Mouse (Mus musculus): ENCODE measurements around the gene Il12a. TPM values are rescaled to one million over a fixed set of nuclear protein-coding genes. Genes with fewer than 3 reads are reported as not detected.
"Not testable (repeated sequence)": the region's sequence is repeated elsewhere in the genome, so short reads cannot be mapped to it uniquely, and the experiment has no call there.

Il12a gene
- polyA plus RNA-seq, 1 experiment from 2014 or later: not detected

DNA sequence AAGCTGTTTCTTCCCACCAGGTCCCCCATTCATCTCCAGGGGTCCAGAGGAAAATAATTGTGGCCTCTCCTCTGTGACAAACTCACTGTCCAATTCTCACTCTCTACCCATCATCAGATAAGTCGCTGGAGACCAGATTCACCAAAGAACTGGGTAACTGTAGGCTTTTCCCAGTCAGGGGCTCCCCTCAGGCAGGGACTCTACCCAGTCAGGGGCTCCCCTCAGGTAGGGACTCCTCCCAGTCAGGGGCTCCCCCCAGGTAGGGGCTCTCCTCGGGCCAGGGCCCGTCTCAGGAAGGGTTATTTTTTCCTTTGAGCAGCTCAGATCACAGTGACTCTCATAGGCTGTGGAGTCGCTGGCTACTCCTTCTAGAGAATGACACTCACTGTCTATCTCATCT is 9.6 kb downstream of the Il12a start:
- H3K4me3 ChIP-seq (ENCODE audit: low read depth, low read length): no peak overlapping the region
- WGBS: 80% methylated on average over 4 of the region's 4 CpGs

GRCm38 (mm10) chr3:68706307-68706706 is 15.9 kb downstream of the Il12a start:
- Histone ChIP-seq H3K27me3 (ENCODE audit: control insufficient read depth, insufficient read depth, low read length) (no peaks in the 10 kb centered on the region), H3K4me2 (ENCODE audit: low read depth, low read length) (no peak overlapping the region), H3K4me1 (ENCODE audit: control insufficient read depth, insufficient read depth, low read length) (no peaks in the 10 kb centered on the region), H3K27ac (replicated peaks; ENCODE audit: low read depth, low read length) (no peak overlapping the region), H3K4me3 (ENCODE audit: low read depth, low read length) (no peak overlapping the region), H3K36me3 (replicated peaks; ENCODE audit: control insufficient read depth, insufficient read depth, low read depth, low read length) (no peaks in the 10 kb centered on the region), H3K9me3 (replicated peaks; ENCODE audit: control insufficient read depth, low read length) (no peaks in the 10 kb centered on the region), H3K9ac (replicated peaks; ENCODE audit: low read length) (no peak overlapping the region)
- DNase-seq (ENCODE audit: low spot score): no peak
- ATAC-seq (replicated peaks; ENCODE audit: insufficient number of reproducible peaks, low FRiP score, low TSS enrichment, low read depth): no peak
- WGBS: 82% methylated on average over 10 of the region's 10 CpGs

More for the DNA sequence above, 9.6 kb downstream of the Il12a start:
- H3K27ac ChIP-seq (replicated peaks; ENCODE audit: low read depth, low read length): no peak overlapping the region
- no peaks in the 10 kb centered on the region for H3K4me1 ChIP-seq (ENCODE audit: control insufficient read depth, insufficient read depth, low read length)
- no peaks in the 10 kb centered on the region for H3K9me3 ChIP-seq (replicated peaks; ENCODE audit: control insufficient read depth, low read length)
- H3K27me3 ChIP-seq (ENCODE audit: control insufficient read depth, insufficient read depth, low read length): no peaks in the 10 kb centered on the region
- no peak overlapping the region for H3K9ac ChIP-seq (replicated peaks; ENCODE audit: low read length)
- H3K36me3 ChIP-seq (replicated peaks; ENCODE audit: control insufficient read depth, insufficient read depth, low read depth, low read length): no peaks in the 10 kb centered on the region
- no peak for DNase-seq (ENCODE audit: low spot score)
- H3K4me2 ChIP-seq (ENCODE audit: low read depth, low read length): no peak overlapping the region
- no peak for ATAC-seq (replicated peaks; ENCODE audit: insufficient number of reproducible peaks, low FRiP score, low TSS enrichment, low read depth)

GRCm38 (mm10) chr3:68708230-68708629 is 17.8 kb downstream of the Il12a start:
- 48% methylated on average over 8 of the region's 8 CpGs for WGBS
- DNase-seq (ENCODE audit: low spot score): peak; percentile 79
- Histone ChIP-seq H3K4me1 (ENCODE audit: control insufficient read depth, insufficient read depth, low read length) (no peaks in the 10 kb centered on the region), H3K36me3 (replicated peaks; ENCODE audit: control insufficient read depth, insufficient read depth, low read depth, low read length) (no peaks in the 10 kb centered on the region), H3K9me3 (replicated peaks; ENCODE audit: control insufficient read depth, low read length) (no peaks in the 10 kb centered on the region), H3K9ac (replicated peaks; ENCODE audit: low read length) (no peak overlapping the region), H3K4me3 (ENCODE audit: low read depth, low read length) (no peak overlapping the region), H3K4me2 (ENCODE audit: low read depth, low read length) (no peak overlapping the region), H3K27me3 (ENCODE audit: control insufficient read depth, insufficient read depth, low read length) (no peaks in the 10 kb centered on the region), H3K27ac (replicated peaks; ENCODE audit: low read depth, low read length) (no peak overlapping the region)
- no peak for ATAC-seq (replicated peaks; ENCODE audit: insufficient number of reproducible peaks, low FRiP score, low TSS enrichment, low read depth)

GRCm38 (mm10) chr3:68709198-68709797 is 18.9 kb downstream of the Il12a start:
- no peak; the same call in 1 of the 2 replicates for ATAC-seq (replicated peaks; ENCODE audit: insufficient number of reproducible peaks, low FRiP score, low TSS enrichment, low read depth)
- Histone ChIP-seq H3K4me2 (ENCODE audit: low read depth, low read length) (no peak overlapping the region), H3K36me3 (replicated peaks; ENCODE audit: control insufficient read depth, insufficient read depth, low read depth, low read length) (no peaks in the 10 kb centered on the region), H3K9me3 (replicated peaks; ENCODE audit: control insufficient read depth, low read length) (no peaks in the 10 kb centered on the region), H3K27ac (replicated peaks; ENCODE audit: low read depth, low read length) (no peak overlapping the region), H3K9ac (replicated peaks; ENCODE audit: low read length) (no peak overlapping the region), H3K4me1 (ENCODE audit: control insufficient read depth, insufficient read depth, low read length) (no peaks in the 10 kb centered on the region), H3K27me3 (ENCODE audit: control insufficient read depth, insufficient read depth, low read length) (no peaks in the 10 kb centered on the region), H3K4me3 (ENCODE audit: low read depth, low read length) (no peak overlapping the region)
- WGBS: 59% methylated on average over 9 of the region's 9 CpGs
- DNase-seq (ENCODE audit: low spot score): peak; percentile 65

- H3K27me3 ChIP-seq (ENCODE audit: control insufficient read depth, insufficient read depth, low read length): no peaks in the 10 kb centered on the region
- no peaks in the 10 kb centered on the region for H3K4me1 ChIP-seq (ENCODE audit: control insufficient read depth, insufficient read depth, low read length)
- no peak overlapping the region for H3K4me3 ChIP-seq (ENCODE audit: low read depth, low read length)
- H3K9me3 ChIP-seq (replicated peaks; ENCODE audit: control insufficient read depth, low read length): no peaks in the 10 kb centered on the region
- 80% methylated on average over 1 of the region's 1 CpGs for WGBS
- no peak overlapping the region for H3K9ac ChIP-seq (replicated peaks; ENCODE audit: low read length)
- H3K4me2 ChIP-seq (ENCODE audit: low read depth, low read length): no peak overlapping the region
- no peak for ATAC-seq (replicated peaks; ENCODE audit: insufficient number of reproducible peaks, low FRiP score, low TSS enrichment, low read depth)
- DNase-seq (ENCODE audit: low spot score): no peak
- no peak overlapping the region for H3K27ac ChIP-seq (replicated peaks; ENCODE audit: low read depth, low read length)
- H3K36me3 ChIP-seq (replicated peaks; ENCODE audit: control insufficient read depth, insufficient read depth, low read depth, low read length): no peaks in the 10 kb centered on the region
These were observed 20.0 kb downstream of the Il12a start for GRCm38 (mm10) chr3:68710436-68710835.

- no peak for DNase-seq (ENCODE audit: low spot score)
These were observed 21.1 kb downstream of the Il12a start for GRCm38 (mm10) chr3:68711510-68711909.

GRCm38 (mm10) chr3:68713550-68713949 is 23.1 kb downstream of the Il12a start:
- Histone ChIP-seq H3K4me2 (ENCODE audit: low read depth, low read length) (no peak overlapping the region), H3K9me3 (replicated peaks; ENCODE audit: control insufficient read depth, low read length) (no peaks in the 10 kb centered on the region), H3K4me3 (ENCODE audit: low read depth, low read length) (no peak overlapping the region), H3K27me3 (ENCODE audit: control insufficient read depth, insufficient read depth, low read length) (no peaks in the 10 kb centered on the region), H3K4me1 (ENCODE audit: control insufficient read depth, insufficient read depth, low read length) (no peaks in the 10 kb centered on the region), H3K36me3 (replicated peaks; ENCODE audit: control insufficient read depth, insufficient read depth, low read depth, low read length) (no peaks in the 10 kb centered on the region), H3K9ac (replicated peaks; ENCODE audit: low read length) (no peak overlapping the region), H3K27ac (replicated peaks; ENCODE audit: low read depth, low read length) (no peak overlapping the region)
- ATAC-seq (replicated peaks; ENCODE audit: insufficient number of reproducible peaks, low FRiP score, low TSS enrichment, low read depth) (no peak), DNase-seq (ENCODE audit: low spot score) (peak; percentile 81)
- 8% methylated on average over 7 of the region's 7 CpGs for WGBS

More at GRCm38 (mm10) chr3:68711510-68711909, 21.1 kb downstream of the Il12a start:
- ATAC-seq (replicated peaks; ENCODE audit: insufficient number of reproducible peaks, low FRiP score, low TSS enrichment, low read depth): no peak
- Histone ChIP-seq H3K9ac (replicated peaks; ENCODE audit: low read length) (no peak overlapping the region), H3K9me3 (replicated peaks; ENCODE audit: control insufficient read depth, low read length) (no peaks in the 10 kb centered on the region), H3K27ac (replicated peaks; ENCODE audit: low read depth, low read length) (no peak overlapping the region), H3K36me3 (replicated peaks; ENCODE audit: control insufficient read depth, insufficient read depth, low read depth, low read length) (no peaks in the 10 kb centered on the region), H3K4me1 (ENCODE audit: control insufficient read depth, insufficient read depth, low read length) (no peaks in the 10 kb centered on the region), H3K4me2 (ENCODE audit: low read depth, low read length) (no peak overlapping the region), H3K27me3 (ENCODE audit: control insufficient read depth, insufficient read depth, low read length) (no peaks in the 10 kb centered on the region), H3K4me3 (ENCODE audit: low read depth, low read length) (no peak overlapping the region)
- 77% methylated on average over 5 of the region's 5 CpGs for WGBS

GRCm38 (mm10) chr3:68717346-68717745 is 26.9 kb downstream of the Il12a start:
- H3K27me3 ChIP-seq (ENCODE audit: control insufficient read depth, insufficient read depth, low read length); H3K4me3 ChIP-seq (ENCODE audit: low read depth, low read length); H3K9me3 ChIP-seq (replicated peaks; ENCODE audit: control insufficient read depth, low read length); ATAC-seq (replicated peaks; ENCODE audit: insufficient number of reproducible peaks, low FRiP score, low TSS enrichment, low read depth); H3K4me1 ChIP-seq (ENCODE audit: control insufficient read depth, insufficient read depth, low read length); H3K4me2 ChIP-seq (ENCODE audit: low read depth, low read length); H3K36me3 ChIP-seq (replicated peaks; ENCODE audit: control insufficient read depth, insufficient read depth, low read depth, low read length); H3K27ac ChIP-seq (replicated peaks; ENCODE audit: low read depth, low read length); H3K9ac ChIP-seq (replicated peaks; ENCODE audit: low read length): not testable (repeated sequence)
- 45% methylated on average over 5 of the region's 5 CpGs for WGBS
- DNase-seq (ENCODE audit: low spot score): peak; percentile 70
